Mouse (Mus musculus): ENCODE data around the gene Gpr132.

Gene Gpr132

GRCm38 (mm10) chr12:112816294-112816693 lies 51.7 kb downstream of the Gpr132 start:
- DNase-seq = peak; percentile 76

GRCm38 (mm10) chr12:112814682-112815470 lies 53.2 kb downstream of the Gpr132 start:
- no peak for DNase-seq

- peak; percentile 67 for DNase-seq
Measured at GRCm38 (mm10) chr12:112813370-112813769, 54.7 kb downstream of the Gpr132 start.

GRCm38 (mm10) chr12:112810092-112810885 lies 57.7 kb downstream of the Gpr132 start:
- no peak for DNase-seq

- DNase-seq = no peak
Measured at GRCm38 (mm10) chr12:112809641-112810040, 58.4 kb downstream of the Gpr132 start.

GRCm38 (mm10) chr12:112808587-112809364 lies 59.3 kb downstream of the Gpr132 start, which contains the start of gene Clba1:
Clba1 (plus strand) TSS chr12:112808937.
- DNase-seq = peak; percentile 95

GRCm38 (mm10) chr12:112808212-112808586 lies 59.8 kb downstream of the Gpr132 start:
- no peak for DNase-seq

GRCm38 (mm10) chr12:112807796-112808195 lies 60.2 kb downstream of the Gpr132 start:
- DNase-seq = no peak

- no peak for DNase-seq
Measured at GRCm38 (mm10) chr12:112806044-112806443, 62.0 kb downstream of the Gpr132 start.

- DNase-seq = peak; percentile 53
Measured at GRCm38 (mm10) chr12:112804046-112804445, 64.0 kb downstream of the Gpr132 start.

GRCm38 (mm10) chr12:112802917-112803316 lies 65.1 kb downstream of the Gpr132 start:
- no peak for DNase-seq

GRCm38 (mm10) chr12:112801864-112802846 lies 65.9 kb downstream of the Gpr132 start, which contains the start of gene Ahnak2:
Ahnak2 (minus strand) TSS chr12:112802657.
- peak; percentile 70 for DNase-seq
